22 mouse cellular contexts compared by ENCODE assay signal in genomic region chr1:98051039-98051438, GRCm38 (mm10). TPM values are rescaled to one million over a fixed set of nuclear protein-coding genes. Genes with fewer than 3 reads are reported as not detected.
A peak's percentile ranks its signal among the peaks of the same experiment; 100 is the strongest.
DNase-seq lines count a peak whose midpoint lies in the region; ATAC-seq and TF ChIP-seq lines count a peak whose summit lies in the region.
"Had no signal": no experiment of that assay in that cellular context is flagged by ENCODE, and none has a peak within 500 bp of the region (broad histone marks: within the 10 kb centered on the region; RNA-seq: fewer than 3 reads in every experiment).

No protein-coding gene starts in this region.

- H3K79me2 ChIP-seq in myocyte (ENCODE audit: control insufficient read depth, insufficient read depth): no peaks in the 10 kb centered on the region

- ATAC-seq in kidney, embryonic 15.5 days (replicated peaks; ENCODE audit: low FRiP score): peak; percentile 82
- ATAC-seq in stomach, embryonic 14.5 days (ENCODE audit: insufficient number of reproducible peaks, insufficient read depth, low FRiP score, low read depth): peak; percentile 75; the same call in 1 of the 2 replicates
- ATAC-seq in stomach, postnatal 0 days (ENCODE audit: low FRiP score, low TSS enrichment): no peak
- ATAC-seq in kidney, postnatal 0 days (replicated peaks; ENCODE audit: low FRiP score, low read depth): peak; percentile 70
- ATAC-seq: activated CD4-positive, CD25-positive, alpha-beta regulatory T cell, adult 4 months; Patski had no signal

- TF ChIP-seq POLR2A in myocyte (IDR thresholded peaks at IDR 0.05; ENCODE audit: insufficient read length, low read depth): no peak

- no peak overlapping the region for H3K9ac ChIP-seq in kidney, embryonic 15.5 days
- no peak overlapping the region for H3K9ac ChIP-seq in stomach, embryonic 14.5 days (replicated peaks; ENCODE audit: low read depth, low read length)
- no peak overlapping the region for H3K9ac ChIP-seq in stomach, postnatal 0 days (ENCODE audit: low read length)
- no peak overlapping the region for H3K9ac ChIP-seq in kidney, postnatal 0 days (ENCODE audit: low read depth, low read length)
- H3K9ac ChIP-seq: forebrain, embryonic 12.5 days; hindbrain, embryonic 15.5 days; liver, embryonic 15.5 days; neural tube, embryonic 15.5 days had no signal

- H3K4me3 ChIP-seq in kidney, embryonic 15.5 days (replicated peaks): no peak overlapping the region
- H3K4me3 ChIP-seq in stomach, embryonic 14.5 days (ENCODE audit: low read depth, low read length): no peak overlapping the region
- H3K4me3 ChIP-seq in stomach, postnatal 0 days (ENCODE audit: low read depth, low read length): no peak overlapping the region
- H3K4me3 ChIP-seq in kidney, postnatal 0 days (replicated peaks; ENCODE audit: low read depth, low read length): no peak overlapping the region
- H3K4me3 ChIP-seq in myocyte: no peak overlapping the region
- H3K4me3 ChIP-seq in forebrain, embryonic 10.5 days: no peak overlapping the region
- H3K4me3 ChIP-seq: forebrain, embryonic 12.5 days; heart, embryonic 10.5 days; hindbrain, embryonic 15.5 days; liver, embryonic 15.5 days; megakaryocyte, embryonic 14.5 days; neural tube, embryonic 15.5 days had no signal

- peaks cover 17% of the 10 kb centered on the region for H3K4me1 ChIP-seq in kidney, embryonic 15.5 days
- H3K4me1 ChIP-seq in stomach, embryonic 14.5 days (ENCODE audit: control insufficient read depth, insufficient read depth, low read length): no peaks in the 10 kb centered on the region
- H3K4me1 ChIP-seq in stomach, postnatal 0 days (replicated peaks; ENCODE audit: control insufficient read depth, insufficient read depth): no peaks in the 10 kb centered on the region
- no peaks in the 10 kb centered on the region for H3K4me1 ChIP-seq in kidney, postnatal 0 days (replicated peaks; ENCODE audit: insufficient read depth, low read length)
- peaks cover 64% of the 10 kb centered on the region for H3K4me1 ChIP-seq in forebrain, embryonic 10.5 days
- H3K4me1 ChIP-seq: liver, embryonic 15.5 days had no signal

- no peak for TF ChIP-seq EP300 in stomach, postnatal 0 days (optimal IDR thresholded peaks at IDR 0.05)

- H3K36me3 ChIP-seq in kidney, embryonic 15.5 days: no peaks in the 10 kb centered on the region
- H3K36me3 ChIP-seq in stomach, embryonic 14.5 days (ENCODE audit: control insufficient read depth, insufficient read depth, low read length): no peaks in the 10 kb centered on the region
- H3K36me3 ChIP-seq in stomach, postnatal 0 days (ENCODE audit: control insufficient read depth, insufficient read depth, low read length): no peaks in the 10 kb centered on the region
- H3K36me3 ChIP-seq in kidney, postnatal 0 days (ENCODE audit: insufficient read depth, low read length): no peaks in the 10 kb centered on the region
- no peaks in the 10 kb centered on the region for H3K36me3 ChIP-seq in myocyte (ENCODE audit: control insufficient read depth, insufficient read depth)
- H3K36me3 ChIP-seq in forebrain, embryonic 10.5 days (replicated peaks): no peaks in the 10 kb centered on the region
- H3K36me3 ChIP-seq: forebrain, embryonic 12.5 days; heart, embryonic 10.5 days; hindbrain, embryonic 15.5 days; liver, embryonic 15.5 days; neural tube, embryonic 15.5 days had no signal

- H3K27ac ChIP-seq in kidney, embryonic 15.5 days: no peak overlapping the region
- H3K27ac ChIP-seq in stomach, embryonic 14.5 days (ENCODE audit: low read length): no peak overlapping the region
- H3K27ac ChIP-seq in stomach, postnatal 0 days (replicated peaks): no peak overlapping the region
- no peak overlapping the region for H3K27ac ChIP-seq in kidney, postnatal 0 days
- no peak overlapping the region for H3K27ac ChIP-seq in forebrain, embryonic 10.5 days
- H3K27ac ChIP-seq: forebrain, embryonic 12.5 days; heart, embryonic 10.5 days; hindbrain, embryonic 15.5 days; liver, embryonic 15.5 days; neural tube, embryonic 15.5 days had no signal

- TF ChIP-seq CTCF in stomach, postnatal 0 days (IDR thresholded peaks at IDR 0.05; ENCODE audit: low read depth): no peak
- no peak for TF ChIP-seq CTCF in kidney, postnatal 0 days (IDR thresholded peaks at IDR 0.05; ENCODE audit: low read depth)

- no peak for DNase-seq in kidney, postnatal 14 days
- no peak for DNase-seq in stomach, postnatal 0 days (ENCODE audit: low spot score)
- peak; percentile 35 for DNase-seq in kidney, postnatal 0 days (ENCODE audit: low spot score)
- DNase-seq in forebrain, embryonic 10.5 days (ENCODE audit: extremely low spot score, low spot score): no peak
- DNase-seq in heart, adult 8-10 months (ENCODE audit: low spot score): no peak
- DNase-seq: adrenal gland, postnatal 14 days; cerebellum, adult 18-20 months; gastrocnemius, postnatal 25 days; heart, postnatal 10 days; left cerebral cortex, postnatal 4 days; thymus, postnatal 4 days had no signal

- no peaks in the 10 kb centered on the region for H3K9me3 ChIP-seq in kidney, embryonic 15.5 days (replicated peaks)
- no peaks in the 10 kb centered on the region for H3K9me3 ChIP-seq in stomach, embryonic 14.5 days (ENCODE audit: control insufficient read depth, low read depth, low read length)
- no peaks in the 10 kb centered on the region for H3K9me3 ChIP-seq in stomach, postnatal 0 days (ENCODE audit: control insufficient read depth, low read length)
- H3K9me3 ChIP-seq in kidney, postnatal 0 days (replicated peaks; ENCODE audit: low read length): no peaks in the 10 kb centered on the region
- H3K9me3 ChIP-seq in forebrain, embryonic 10.5 days: no peaks in the 10 kb centered on the region
- H3K9me3 ChIP-seq: forebrain, embryonic 12.5 days; heart, embryonic 10.5 days; hindbrain, embryonic 15.5 days; liver, embryonic 15.5 days; megakaryocyte, embryonic 14.5 days; neural tube, embryonic 15.5 days had no signal

- 12% methylated on average over 3 of the region's 3 CpGs for WGBS in kidney, embryonic 15.5 days
- WGBS in stomach, embryonic 14.5 days: 22% methylated on average over 3 of the region's 3 CpGs
- WGBS in stomach, postnatal 0 days: 36% methylated on average over 3 of the region's 3 CpGs
- 18% methylated on average over 3 of the region's 3 CpGs for WGBS in kidney, postnatal 0 days
- 64% methylated on average over 3 of the region's 3 CpGs for whole genome bisulfite sequencing in forebrain, embryonic 10.5 days

- H3K4me2 ChIP-seq in kidney, embryonic 15.5 days: no peak overlapping the region
- H3K4me2 ChIP-seq in stomach, embryonic 14.5 days (replicated peaks; ENCODE audit: low read depth, low read length): no peak overlapping the region
- H3K4me2 ChIP-seq in stomach, postnatal 0 days (replicated peaks; ENCODE audit: low read depth): no peak overlapping the region
- no peak overlapping the region for H3K4me2 ChIP-seq in kidney, postnatal 0 days (ENCODE audit: low read length)
- no peak overlapping the region for H3K4me2 ChIP-seq in myocyte (ENCODE audit: low read depth)
- H3K4me2 ChIP-seq: forebrain, embryonic 12.5 days; hindbrain, embryonic 15.5 days; liver, embryonic 15.5 days; neural tube, embryonic 15.5 days had no signal

- no peak overlapping the region for H3ac ChIP-seq in myocyte (ENCODE audit: control insufficient read depth, insufficient read length)

- H3K27me3 ChIP-seq in kidney, embryonic 15.5 days: 0 out of 2 replicates have a peak, but pooled peaks cover 3% of the 10 kb centered on the region
- H3K27me3 ChIP-seq in stomach, embryonic 14.5 days (ENCODE audit: control insufficient read depth, insufficient read depth, low read length): no peaks in the 10 kb centered on the region
- H3K27me3 ChIP-seq in stomach, postnatal 0 days (ENCODE audit: control insufficient read depth, insufficient read depth, low read length): no peaks in the 10 kb centered on the region
- no peaks in the 10 kb centered on the region for H3K27me3 ChIP-seq in kidney, postnatal 0 days (ENCODE audit: insufficient read depth, low read length)
- no peaks in the 10 kb centered on the region for H3K27me3 ChIP-seq in myocyte (ENCODE audit: control insufficient read depth, insufficient read depth, insufficient read length)
- peaks cover 14% of the 10 kb centered on the region for H3K27me3 ChIP-seq in forebrain, embryonic 10.5 days (ENCODE audit: poor library complexity, severe bottlenecking)
- H3K27me3 ChIP-seq: forebrain, embryonic 12.5 days; hindbrain, embryonic 15.5 days; liver, embryonic 15.5 days; megakaryocyte, embryonic 14.5 days; neural tube, embryonic 15.5 days; Patski had no signal

TF ChIP-seq in myocyte, 11 proteins besides CTCF, POLR2A, EP300 and RAD21:
- TF ChIP-seq MYOG (IDR thresholded peaks at IDR 0.05; ENCODE audit: control insufficient read depth in 1 of 3, insufficient read depth in 1 of 3, insufficient read length in 2 of 3, low read depth in 2 of 3) (peak in 1 of 3 experiments; percentile 7), MYOD1 (IDR thresholded peaks at IDR 0.05; ENCODE audit: control insufficient read depth in 1 of 3, insufficient read length in 2 of 3, low read depth in 2 of 3) (peak in 2 of 3 experiments; percentile 23 to 58), POLR2AphosphoS2 (IDR thresholded peaks at IDR 0.05; ENCODE audit: insufficient read length, low read depth) (no peak), USF1 (IDR thresholded peaks at IDR 0.05; ENCODE audit: low read depth) (no peak), REST (IDR thresholded peaks at IDR 0.05; ENCODE audit: insufficient read depth, insufficient read length) (no peak), MAX (IDR thresholded peaks at IDR 0.05; ENCODE audit: low read depth) (no peak)
TF ChIP-seq in myocyte: peak in this region for 2.

RNA-seq across cellular contexts. Expression of gene Pam, which starts 44.4 kb away (rescaled TPM):
- polyA plus RNA-seq in kidney, embryonic 15.5 days (2015; fragmentation: Nextera tagmentation; extraction: Ambion mirVana): 29.3 and 30.7 TPM in 2 replicates
- polyA plus RNA-seq in stomach, embryonic 14.5 days (2014; fragmentation: Nextera tagmentation; extraction: Ambion mirVana): 77.3 and 83.8 TPM in 2 replicates
- 63.5 and 76.4 TPM in 2 replicates for polyA plus RNA-seq in stomach, postnatal 0 days (2015; fragmentation: Nextera tagmentation; extraction: Ambion mirVana)
- 63.1 and 67.6 TPM in 2 replicates for polyA plus RNA-seq in kidney, postnatal 0 days (2015; fragmentation: Nextera tagmentation; extraction: Ambion mirVana)
- polyA plus RNA-seq in myocyte (2012; fragmentation: generic; extraction: Trizol): 29.4 TPM
- polyA plus RNA-seq in forebrain, embryonic 10.5 days (2016; fragmentation: Nextera tagmentation; extraction: Ambion mirVana): 13.1 and 13.8 TPM in 2 replicates
- total RNA-seq in heart, adult 8-10 months (2022): 100 to 1,000 TPM; 632 to 807 (median 708) TPM
